Mouse (Mus musculus): ENCODE data around the gene Wnt16. TPM values are rescaled to one million over a fixed set of nuclear protein-coding genes. Genes with fewer than 3 reads are reported as not detected.

Wnt16 gene
- polyA plus RNA-seq, 1 experiment, result 0.54 TPM

GRCm38 (mm10) chr6:22297028-22297427 is 9.0 kb downstream of the Wnt16 start:
- no peak for DNase-seq
- TF ChIP-seq POLR2A (IDR thresholded peaks at IDR 0.05; ENCODE audit: borderline replicate concordance, extremely low read depth, low read depth, low read length) (no peak), CTCF (IDR thresholded peaks at IDR 0.05; ENCODE audit: insufficient read depth, low read length) (no peak)
- no peak overlapping the region for H3K4me3 ChIP-seq (replicated peaks; ENCODE audit: extremely low read depth, low read depth, low read length)
- 70% methylated on average over 6 of the region's 6 CpGs for WGBS
- no peaks in the 10 kb centered on the region for H3K4me1 ChIP-seq (ENCODE audit: control insufficient read depth, insufficient read depth, low read length)

DNA sequence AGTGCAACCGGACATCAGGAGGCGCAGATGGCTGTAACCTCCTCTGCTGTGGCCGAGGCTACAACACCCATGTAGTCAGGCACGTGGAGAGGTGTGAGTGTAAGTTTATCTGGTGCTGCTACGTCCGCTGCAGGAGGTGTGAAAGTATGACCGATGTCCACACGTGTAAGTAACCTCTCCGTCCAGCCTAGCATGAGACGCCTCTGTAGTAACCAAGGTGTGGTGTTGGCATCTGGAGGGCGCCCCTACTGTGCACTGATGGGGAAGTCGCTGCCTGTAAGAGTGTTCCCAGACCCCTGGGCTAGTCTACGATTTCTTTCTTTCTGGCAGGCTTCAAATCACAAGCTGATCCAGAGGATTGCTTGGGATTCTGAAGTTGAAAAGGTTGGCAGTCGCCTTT is 10.0 kb downstream of the Wnt16 start:
- H3K4me3 ChIP-seq (replicated peaks; ENCODE audit: extremely low read depth, low read depth, low read length), result no peak overlapping the region
- H3K4me1 ChIP-seq (ENCODE audit: control insufficient read depth, insufficient read depth, low read length), result no peaks in the 10 kb centered on the region
- TF ChIP-seq CTCF (IDR thresholded peaks at IDR 0.05; ENCODE audit: insufficient read depth, low read length) (no peak), POLR2A (IDR thresholded peaks at IDR 0.05; ENCODE audit: borderline replicate concordance, extremely low read depth, low read depth, low read length) (no peak)
- DNase-seq, result no peak
- 64% methylated on average over 14 of the region's 14 CpGs for WGBS

GRCm38 (mm10) chr6:22325364-22326072 is 37.5 kb downstream of the Wnt16 start:
- no peak overlapping the region for H3K4me3 ChIP-seq (replicated peaks; ENCODE audit: extremely low read depth, low read depth, low read length)
- peaks cover 1% of the 10 kb centered on the region; the same call in 1 of the 2 replicates for H3K4me1 ChIP-seq (ENCODE audit: control insufficient read depth, insufficient read depth, low read length)
- TF ChIP-seq CTCF (IDR thresholded peaks at IDR 0.05; ENCODE audit: insufficient read depth, low read length) (peak; percentile 96), POLR2A (IDR thresholded peaks at IDR 0.05; ENCODE audit: borderline replicate concordance, extremely low read depth, low read depth, low read length) (no peak)
- DNase-seq, result peak; percentile 84
- 53% methylated on average over 13 of the region's 13 CpGs for WGBS

- no peak for DNase-seq
- WGBS, result 85% methylated on average over 4 of the region's 4 CpGs
- H3K4me3 ChIP-seq (replicated peaks; ENCODE audit: extremely low read depth, low read depth, low read length), result no peak overlapping the region
- peaks cover 4% of the 10 kb centered on the region; the same call in 1 of the 2 replicates for H3K4me1 ChIP-seq (ENCODE audit: control insufficient read depth, insufficient read depth, low read length)
- TF ChIP-seq CTCF (IDR thresholded peaks at IDR 0.05; ENCODE audit: insufficient read depth, low read length), result no peak
- TF ChIP-seq POLR2A (IDR thresholded peaks at IDR 0.05; ENCODE audit: borderline replicate concordance, extremely low read depth, low read depth, low read length), result no peak
Observed at GRCm38 (mm10) chr6:22326289-22326688, 38.3 kb downstream of the Wnt16 start.

GRCm38 (mm10) chr6:22327091-22327490 is 39.1 kb downstream of the Wnt16 start:
- no peak for DNase-seq
- peaks cover 4% of the 10 kb centered on the region; the same call in 1 of the 2 replicates for H3K4me1 ChIP-seq (ENCODE audit: control insufficient read depth, insufficient read depth, low read length)
- H3K4me3 ChIP-seq (replicated peaks; ENCODE audit: extremely low read depth, low read depth, low read length), result no peak overlapping the region
- TF ChIP-seq CTCF (IDR thresholded peaks at IDR 0.05; ENCODE audit: insufficient read depth, low read length), result no peak
- no peak for TF ChIP-seq POLR2A (IDR thresholded peaks at IDR 0.05; ENCODE audit: borderline replicate concordance, extremely low read depth, low read depth, low read length)
- WGBS, result 59% methylated on average over 4 of the region's 4 CpGs

DNA sequence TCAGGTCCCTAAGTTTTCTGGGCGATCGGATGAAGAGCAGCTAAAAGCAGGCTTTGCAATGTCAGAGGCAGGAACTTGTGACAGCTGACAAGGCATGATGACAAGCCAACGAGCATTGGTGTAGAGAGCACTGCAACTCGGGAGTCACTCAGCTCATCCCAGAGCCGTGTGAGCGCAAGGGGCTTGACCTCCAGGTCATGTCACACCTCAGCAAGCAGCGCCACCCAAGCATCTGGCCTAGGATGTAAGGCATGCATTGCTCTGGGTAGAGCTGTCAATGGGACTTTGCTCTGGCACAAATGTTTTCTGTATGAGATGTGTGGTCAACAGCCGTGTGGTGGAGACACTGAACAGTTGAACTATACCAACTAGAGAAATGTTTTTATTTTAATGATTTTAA is 39.9 kb downstream of the Wnt16 start:
- TF ChIP-seq POLR2A (IDR thresholded peaks at IDR 0.05; ENCODE audit: borderline replicate concordance, extremely low read depth, low read depth, low read length) (no peak), CTCF (IDR thresholded peaks at IDR 0.05; ENCODE audit: insufficient read depth, low read length) (no peak)
- H3K4me3 ChIP-seq (replicated peaks; ENCODE audit: extremely low read depth, low read depth, low read length), result no peak overlapping the region
- WGBS, result 69% methylated on average over 8 of the region's 8 CpGs
- DNase-seq, result no peak
- peaks cover 4% of the 10 kb centered on the region; the same call in 1 of the 2 replicates for H3K4me1 ChIP-seq (ENCODE audit: control insufficient read depth, insufficient read depth, low read length)

DNA sequence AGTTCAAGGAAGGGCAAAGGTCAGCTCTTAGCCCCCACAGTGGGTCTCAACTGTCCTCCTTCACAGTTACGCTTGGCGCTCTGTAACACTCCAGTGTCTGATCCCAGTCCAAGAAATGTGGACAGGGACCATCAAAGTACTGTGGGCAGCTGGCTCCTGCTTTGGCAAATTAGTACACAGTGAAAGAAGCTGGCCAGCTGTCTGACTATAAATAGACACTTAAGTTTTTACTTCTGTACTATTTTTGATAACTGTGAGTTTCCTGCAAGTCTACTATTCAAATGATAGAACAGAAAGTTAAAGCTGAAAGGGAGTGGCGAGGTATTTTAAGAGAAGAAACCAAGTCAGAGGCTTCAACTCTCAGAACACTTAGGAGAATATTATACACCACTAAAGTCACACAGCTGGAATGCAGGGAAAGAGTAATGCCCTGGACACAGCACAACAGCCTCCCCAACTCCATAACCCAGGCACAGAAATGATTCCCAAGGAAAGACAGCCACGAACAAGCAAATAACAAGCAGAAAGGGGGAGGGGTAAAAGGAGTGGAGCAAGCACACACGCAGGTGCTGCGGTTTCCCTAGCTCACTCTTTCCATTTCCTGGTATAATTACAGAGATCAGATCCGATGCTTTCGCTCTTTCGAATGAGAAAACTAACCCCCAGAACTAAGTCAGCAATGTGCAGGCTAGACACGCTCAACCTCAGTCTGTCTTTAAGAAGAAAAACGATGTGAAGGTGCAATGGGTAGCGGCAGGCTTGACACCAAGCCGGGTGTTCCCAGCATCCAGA is 42.3 kb downstream of the Wnt16 start:
- Histone ChIP-seq H3K4me3 (replicated peaks; ENCODE audit: extremely low read depth, low read depth, low read length) (no peak overlapping the region), H3K4me1 (ENCODE audit: control insufficient read depth, insufficient read depth, low read length) (peaks cover 4% of the 10 kb centered on the region; the same call in 1 of the 2 replicates)
- WGBS, result 68% methylated on average over 13 of the region's 13 CpGs
- no peak for TF ChIP-seq POLR2A (IDR thresholded peaks at IDR 0.05; ENCODE audit: borderline replicate concordance, extremely low read depth, low read depth, low read length)
- DNase-seq, result no peak

DNA sequence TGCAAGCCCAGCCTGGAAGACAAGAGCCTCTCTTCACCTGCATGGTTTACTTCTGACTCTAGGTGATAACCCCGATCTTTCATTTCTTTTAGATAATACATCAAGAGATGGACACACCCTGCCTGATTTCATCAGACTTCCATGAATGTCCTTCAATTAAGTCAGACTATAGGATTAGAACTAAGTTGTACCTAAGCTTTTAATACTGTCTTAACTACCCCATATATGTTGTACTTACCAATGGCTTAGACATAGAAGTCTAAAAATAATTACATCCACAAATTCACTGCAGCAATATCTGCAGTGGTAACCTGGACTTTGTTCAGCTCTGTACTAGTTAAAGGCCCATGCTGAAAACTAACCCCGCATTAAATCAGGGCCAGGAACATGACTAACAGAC is 44.5 kb downstream of the Wnt16 start:
- WGBS, result 84% methylated on average over 2 of the region's 2 CpGs

DNA sequence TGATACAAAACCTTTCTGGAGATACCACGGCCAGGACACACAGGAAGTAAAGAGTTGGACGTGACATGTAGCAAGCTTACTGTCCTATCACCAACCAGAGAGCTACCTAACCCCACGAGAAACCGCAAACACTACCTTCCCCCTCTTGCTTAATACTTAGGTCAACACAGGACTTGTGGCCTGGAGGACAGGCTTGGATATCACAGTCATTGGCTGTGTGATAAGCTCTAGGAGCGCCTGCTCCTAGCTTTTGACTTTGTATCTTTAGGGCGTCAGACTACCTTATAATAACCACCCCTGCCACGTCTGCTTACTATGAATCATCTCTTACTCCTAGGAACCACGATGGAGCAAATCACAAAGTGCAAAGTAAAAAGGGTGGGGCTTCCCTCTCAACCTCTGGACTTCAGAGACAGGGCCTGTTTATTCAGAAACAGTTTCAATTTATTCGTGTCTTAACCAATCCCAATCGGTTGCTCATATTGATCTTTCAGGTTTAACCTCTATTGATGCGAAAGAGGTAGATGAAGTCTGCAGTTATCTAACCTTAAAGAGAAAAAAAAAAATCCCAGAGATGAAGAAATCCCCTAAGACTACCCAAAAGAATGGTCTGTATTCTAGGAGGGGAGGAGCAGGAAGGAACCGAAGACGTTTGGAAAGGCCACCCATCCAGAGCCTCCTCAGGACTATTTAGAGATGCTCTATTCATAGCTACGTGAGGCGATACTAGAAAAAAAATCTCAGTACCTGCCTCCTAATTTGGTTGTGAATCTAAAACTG is 51.9 kb downstream of the Wnt16 start:
- Histone ChIP-seq H3K4me3 (replicated peaks; ENCODE audit: extremely low read depth, low read depth, low read length) (no peak overlapping the region), H3K4me1 (ENCODE audit: control insufficient read depth, insufficient read depth, low read length) (peaks cover 11% of the 10 kb centered on the region)
- TF ChIP-seq POLR2A (IDR thresholded peaks at IDR 0.05; ENCODE audit: borderline replicate concordance, extremely low read depth, low read depth, low read length) (no peak), CTCF (IDR thresholded peaks at IDR 0.05; ENCODE audit: insufficient read depth, low read length) (no peak)
- 78% methylated on average over 15 of the region's 15 CpGs for WGBS
- no peak for DNase-seq

More for the DNA sequence above, 44.5 kb downstream of the Wnt16 start:
- Histone ChIP-seq H3K4me1 (ENCODE audit: control insufficient read depth, insufficient read depth, low read length) (peaks cover 4% of the 10 kb centered on the region; the same call in 1 of the 2 replicates), H3K4me3 (replicated peaks; ENCODE audit: extremely low read depth, low read depth, low read length) (no peak overlapping the region)
- DNase-seq, result no peak
- TF ChIP-seq POLR2A (IDR thresholded peaks at IDR 0.05; ENCODE audit: borderline replicate concordance, extremely low read depth, low read depth, low read length), result no peak
